Mouse (Mus musculus) G1E (cell line): ENCODE data around the gene LTO1.

Experiments used
- CTCF ChIP-seq: IDR thresholded peaks from 2 replicates; pipeline ENCODE4 v1.5.1; 2012; ENCODE audit warnings: low read depth, low read length, inconsistent platforms, mixed read lengths
- GATA1 ChIP-seq: IDR thresholded peaks from 2 replicates; pipeline ENCODE4 v1.6.1; 2012; ENCODE audit warnings: borderline replicate concordance, low read length, inconsistent platforms, mixed read lengths
- POLR2AphosphoS5 ChIP-seq: IDR thresholded peaks from 2 replicates; pipeline ENCODE4 v1.6.1; 2012; ENCODE audit warnings: low read depth, low read length, inconsistent platforms; ENCODE audit not compliant: insufficient replicate concordance
- TAL1 ChIP-seq: conservative IDR thresholded peaks from 2 replicates; pipeline ENCODE4 v1.6.1; 2012; ENCODE audit warnings: low read depth, low read length, inconsistent platforms, mixed read lengths

DNA sequence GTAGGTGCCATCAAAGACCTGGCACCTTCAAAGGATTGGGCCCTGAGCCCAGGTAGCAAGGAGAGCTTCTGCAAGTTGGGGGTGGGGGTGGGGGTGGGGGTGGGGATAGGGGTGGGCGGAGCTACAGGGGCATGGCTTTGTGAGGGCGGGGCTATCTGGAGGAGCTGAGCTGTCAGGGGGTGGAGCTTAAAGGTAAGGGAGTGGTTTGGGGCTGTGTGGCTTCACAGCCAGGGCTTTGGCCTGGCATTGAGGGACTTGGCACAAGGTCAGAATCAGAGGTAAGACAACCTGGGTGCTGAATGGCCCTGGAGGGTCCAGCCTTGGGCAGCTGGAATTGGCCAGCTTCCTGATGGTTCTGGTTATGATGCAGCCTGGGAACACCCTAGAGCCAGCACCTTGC is 56.9 kb downstream of the LTO1 start:
- TF ChIP-seq TAL1 (no peak), GATA1 (no peak), CTCF (no peak), POLR2AphosphoS5 (no peak)
